Comparison of ENCODE assay signal across 8 mouse cellular contexts in the genomic region with DNA sequence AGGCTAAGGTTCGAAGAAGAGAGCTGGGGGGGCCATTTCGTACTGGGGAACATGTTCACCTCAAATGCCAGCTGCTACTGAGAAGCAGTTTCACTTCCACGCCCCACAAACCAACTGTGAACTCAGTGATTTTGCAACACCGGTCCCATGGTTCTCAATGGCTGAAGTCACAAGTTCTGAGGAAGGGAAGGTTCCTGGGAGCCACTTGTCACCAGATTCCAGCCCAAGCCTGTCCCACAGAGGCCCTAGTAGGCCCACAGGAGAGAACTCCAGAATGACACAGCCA. TPM values are rescaled to one million over a fixed set of nuclear protein-coding genes. Genes with fewer than 3 reads are reported as not detected.
DNase-seq lines count a peak whose midpoint lies in the region; ATAC-seq and TF ChIP-seq lines count a peak whose summit lies in the region.

No protein-coding gene starts in this region.

- H3K4me3 ChIP-seq in C2C12 (ENCODE audit: insufficient read depth, poor library complexity, severe bottlenecking) (peak overlapping the region; percentile 69), myocyte (peak overlapping the region; percentile 66)
- peak overlapping the region; percentile 75 for H3K4me3 ChIP-seq in heart, embryonic 13.5 days
- peak overlapping the region; percentile 68 for H3K4me3 ChIP-seq in liver, adult 2 months (ENCODE audit: insufficient read depth, low read depth, low read length)

- no peak overlapping the region for H3K27ac ChIP-seq in heart, embryonic 13.5 days (replicated peaks)
- peak overlapping the region; percentile 76 for H3K27ac ChIP-seq in liver, adult 2 months (replicated peaks; ENCODE audit: insufficient read depth, low read depth, low read length)

- H3K4me1 ChIP-seq in heart, embryonic 13.5 days: peaks cover 33% of the 10 kb centered on the region
- H3K4me1 ChIP-seq in liver, adult 2 months (ENCODE audit: control insufficient read depth, insufficient read depth, low read length): peaks cover 11% of the 10 kb centered on the region

- H3K27me3 ChIP-seq in C2C12 (ENCODE audit: control insufficient read depth, insufficient read depth, insufficient read length) (no peaks in the 10 kb centered on the region), myocyte (ENCODE audit: control insufficient read depth, insufficient read depth, insufficient read length) (no peaks in the 10 kb centered on the region)
- H3K27me3 ChIP-seq in heart, embryonic 13.5 days (replicated peaks): no peaks in the 10 kb centered on the region
- no peaks in the 10 kb centered on the region for H3K27me3 ChIP-seq in liver, adult 2 months (ENCODE audit: control insufficient read depth, insufficient read depth, low read length)

- no peak for TF ChIP-seq POLR2A in liver, adult 2 months (IDR thresholded peaks at IDR 0.05; ENCODE audit: extremely low read depth, insufficient read depth, low read length)
- TF ChIP-seq POLR2A in myocyte (IDR thresholded peaks at IDR 0.05; ENCODE audit: insufficient read length, low read depth): no peak

- peaks cover 25% of the 10 kb centered on the region for H3K79me2 ChIP-seq in C2C12 (ENCODE audit: control insufficient read depth, insufficient read depth)
- H3K79me2 ChIP-seq in liver, adult 2 months (ENCODE audit: control insufficient read depth, insufficient read depth, low read length): peaks cover 15% of the 10 kb centered on the region
- H3K79me2 ChIP-seq in myocyte (ENCODE audit: control insufficient read depth, insufficient read depth): peaks cover 10% of the 10 kb centered on the region

- no peaks in the 10 kb centered on the region for H3K9me3 ChIP-seq in heart, embryonic 13.5 days

- H3ac ChIP-seq in C2C12 (ENCODE audit: control insufficient read depth, insufficient read length, low read depth) (no peak overlapping the region), myocyte (ENCODE audit: control insufficient read depth, insufficient read length) (peak overlapping the region; percentile 4)

- ATAC-seq in heart, embryonic 13.5 days (ENCODE audit: extremely low read depth, insufficient number of reproducible peaks, low FRiP score, low TSS enrichment): no peak

- peak; percentile 46 for DNase-seq in adrenal gland, adult 2 months
- DNase-seq in adrenal gland, adult 8-10 months: no peak
- DNase-seq in liver, adult 2 months (ENCODE audit: extremely low read depth, low read depth, low spot score): peak; percentile 75
- DNase-seq in cerebellum, postnatal 14 days: no peak
- no peak for DNase-seq in frontal cortex, adult 2 months (ENCODE audit: extremely low spot score in 1 of 2, low spot score in 1 of 2)

- no peak for TF ChIP-seq CTCF in C2C12 (IDR thresholded peaks at IDR 0.05; ENCODE audit: control insufficient read depth, insufficient read depth, insufficient read length)
- TF ChIP-seq CTCF in liver, adult 2 months (IDR thresholded peaks at IDR 0.05; ENCODE audit: low read depth, low read length): no peak

- H3K79me3 ChIP-seq in C2C12 (ENCODE audit: low read depth): peaks cover 5% of the 10 kb centered on the region

- H3K9ac ChIP-seq in heart, embryonic 13.5 days: 0 out of 2 replicates have a peak overlapping the region, but pooled peaks have one; percentile 82
- peak overlapping the region; percentile 81 for H3K9ac ChIP-seq in liver, adult 2 months (ENCODE audit: low read depth, low read length)

- H3K36me3 ChIP-seq in C2C12 (ENCODE audit: control insufficient read depth, insufficient read depth) (peaks cover 7% of the 10 kb centered on the region), myocyte (ENCODE audit: control insufficient read depth, insufficient read depth) (no peaks in the 10 kb centered on the region)
- peaks cover 26% of the 10 kb centered on the region for H3K36me3 ChIP-seq in heart, embryonic 13.5 days
- no peaks in the 10 kb centered on the region for H3K36me3 ChIP-seq in liver, adult 2 months (ENCODE audit: control insufficient read depth, insufficient read depth, low read length)

- 91% methylated on average over 4 of the region's 4 CpGs for WGBS in heart, embryonic 13.5 days
- WGBS in liver, adult 2 months: 27% methylated on average over 4 of the region's 4 CpGs

- H3K4me2 ChIP-seq in heart, embryonic 13.5 days: peak overlapping the region; percentile 88
- H3K4me2 ChIP-seq in myocyte (ENCODE audit: low read depth): peak overlapping the region; percentile 92

TF ChIP-seq in C2C12, 6 proteins besides CTCF, POLR2A, EP300 and RAD21:
- TF ChIP-seq MAX (IDR thresholded peaks at IDR 0.05) (no peak), USF1 (IDR thresholded peaks at IDR 0.05; ENCODE audit: low read depth) (no peak), MYOG (IDR thresholded peaks at IDR 0.05; ENCODE audit: control insufficient read depth, extremely low read depth, insufficient read length) (no peak), FOSL1 (IDR thresholded peaks at IDR 0.05; ENCODE audit: insufficient read depth, low read length, poor library complexity, severe bottlenecking) (no peak), CEBPB (IDR thresholded peaks at IDR 0.05; ENCODE audit: low read depth) (no peak), MYOD1 (IDR thresholded peaks at IDR 0.05; ENCODE audit: control insufficient read depth, insufficient read length, low read depth) (no peak)
TF ChIP-seq in C2C12: peak in this region for 0.

TF ChIP-seq in myocyte, 11 proteins besides CTCF, POLR2A, EP300 and RAD21:
- TF ChIP-seq TCF12 (IDR thresholded peaks at IDR 0.05; ENCODE audit: insufficient read depth, poor library complexity, severe bottlenecking) (no peak), E2F4 (IDR thresholded peaks at IDR 0.05; ENCODE audit: insufficient read depth) (no peak), CEBPB (IDR thresholded peaks at IDR 0.05; ENCODE audit: insufficient read depth, poor library complexity, severe bottlenecking) (no peak), POLR2AphosphoS2 (IDR thresholded peaks at IDR 0.05; ENCODE audit: insufficient read length, low read depth) (no peak), TCF3 (IDR thresholded peaks at IDR 0.05; ENCODE audit: insufficient read length, low read depth) (no peak), SRF (IDR thresholded peaks at IDR 0.05; ENCODE audit: control insufficient read depth, insufficient read length, low read depth) (no peak)

RNA-seq across cellular contexts. Expression of gene Ctsz, which starts 1.2 kb away (rescaled TPM):
- 100 to 1,000 TPM; 189 to 272 TPM for total RNA-seq in adrenal gland, adult 2 months (2021)
- 221 and 303 TPM in 2 replicates for polyA plus RNA-seq in adrenal gland, adult 2 months (2012; rRNA removed)
- 100 to 1,000 TPM; 162 to 226 (median 178) TPM for total RNA-seq in adrenal gland, adult 8-10 months (2022)
- polyA plus RNA-seq in C2C12 (2012; fragmentation: generic; extraction: Trizol) (188 TPM), myocyte (2012; fragmentation: generic; extraction: Trizol) (244 TPM)
- polyA plus RNA-seq in heart, embryonic 13.5 days (2015; fragmentation: Nextera tagmentation; extraction: Ambion mirVana): 118 and 126 TPM in 2 replicates
- total RNA-seq in liver, adult 2 months (2014; rRNA removed): 235 and 279 TPM in 2 replicates
- 308 and 389 TPM in 2 replicates for polyA plus RNA-seq in liver, adult 2 months (2012; rRNA removed)
- polyA plus RNA-seq in frontal cortex, adult 2 months (2012; rRNA removed): 71.3 and 75.2 TPM in 2 replicates

RNA-seq across cellular contexts. Expression of gene Tubb1, which starts 12.9 kb away (rescaled TPM):
- total RNA-seq in adrenal gland, adult 2 months (2021): 1 to 10 TPM in 1 of 2 experiments, under 1 TPM in 1; 0.61 to 1.1 TPM
- 0.28 and 0.66 TPM in 2 replicates for polyA plus RNA-seq in adrenal gland, adult 2 months (2012; rRNA removed)
- total RNA-seq in adrenal gland, adult 8-10 months (2022): 1 to 10 TPM in 1 of 4 experiments, under 1 TPM in 3; 0.28 to 1.1 (median 0.76) TPM
- polyA plus RNA-seq in C2C12 (2012; fragmentation: generic; extraction: Trizol): not detected
- 5.2 and 5.4 TPM in 2 replicates for polyA plus RNA-seq in heart, embryonic 13.5 days (2015; fragmentation: Nextera tagmentation; extraction: Ambion mirVana)
- 0.18 and 0.40 TPM in 2 replicates for total RNA-seq in liver, adult 2 months (2014; rRNA removed)
- polyA plus RNA-seq in liver, adult 2 months (2012; rRNA removed): 0.07 and 0.33 TPM in 2 replicates
- not detected for polyA plus RNA-seq in myocyte (2012; fragmentation: generic; extraction: Trizol)
- polyA plus RNA-seq in frontal cortex, adult 2 months (2012; rRNA removed): 0.25 TPM in 1 of 2 replicates, not detected in the other

RNA-seq across cellular contexts. Expression of gene Nelfcd, which starts 22.0 kb away (rescaled TPM):
- total RNA-seq in adrenal gland, adult 2 months (2021): 10 to 100 TPM; 48.8 to 58.7 TPM
- polyA plus RNA-seq in adrenal gland, adult 2 months (2012; rRNA removed): 74.1 and 81.2 TPM in 2 replicates
- 10 to 100 TPM; 63.0 to 72.5 (median 65.3) TPM for total RNA-seq in adrenal gland, adult 8-10 months (2022)
- polyA plus RNA-seq in C2C12 (2012; fragmentation: generic; extraction: Trizol) (60.0 TPM), myocyte (2012; fragmentation: generic; extraction: Trizol) (47.9 TPM)
- polyA plus RNA-seq in heart, embryonic 13.5 days (2015; fragmentation: Nextera tagmentation; extraction: Ambion mirVana): 78.4 and 82.0 TPM in 2 replicates
- 17.3 and 19.4 TPM in 2 replicates for total RNA-seq in liver, adult 2 months (2014; rRNA removed)
- polyA plus RNA-seq in liver, adult 2 months (2012; rRNA removed): 35.1 and 40.6 TPM in 2 replicates
- polyA plus RNA-seq in frontal cortex, adult 2 months (2012; rRNA removed): 75.5 and 77.1 TPM in 2 replicates

RNA-seq across cellular contexts. Expression of gene Atp5e, which starts 26.3 kb away (rescaled TPM):
- 100 to 1,000 TPM; 289 to 654 TPM for total RNA-seq in adrenal gland, adult 2 months (2021)
- 402 and 484 TPM in 2 replicates for polyA plus RNA-seq in adrenal gland, adult 2 months (2012; rRNA removed)
- total RNA-seq in adrenal gland, adult 8-10 months (2022): 100 to 1,000 TPM; 372 to 569 (median 481) TPM
- polyA plus RNA-seq in C2C12 (2012; fragmentation: generic; extraction: Trizol): 827 TPM
- polyA plus RNA-seq in heart, embryonic 13.5 days (2015; fragmentation: Nextera tagmentation; extraction: Ambion mirVana): 1,102 and 1,120 TPM in 2 replicates
- total RNA-seq in liver, adult 2 months (2014; rRNA removed): 469 and 519 TPM in 2 replicates
- polyA plus RNA-seq in liver, adult 2 months (2012; rRNA removed): 502 and 633 TPM in 2 replicates
- polyA plus RNA-seq in myocyte (2012; fragmentation: generic; extraction: Trizol): 1,160 TPM
- 547 and 598 TPM in 2 replicates for polyA plus RNA-seq in frontal cortex, adult 2 months (2012; rRNA removed)

RNA-seq across cellular contexts. Expression of gene Prelid3b, which starts 35.2 kb away (rescaled TPM):
- 100 to 1,000 TPM; 120 to 137 TPM for total RNA-seq in adrenal gland, adult 2 months (2021)
- polyA plus RNA-seq in adrenal gland, adult 2 months (2012; rRNA removed): 33.9 and 39.0 TPM in 2 replicates
- total RNA-seq in adrenal gland, adult 8-10 months (2022): 100 to 1,000 TPM in 2 of 4 experiments, 10 to 100 TPM in 2; 86.1 to 126 (median 107) TPM
- polyA plus RNA-seq in C2C12 (2012; fragmentation: generic; extraction: Trizol) (90.0 TPM), myocyte (2012; fragmentation: generic; extraction: Trizol) (81.4 TPM)
- polyA plus RNA-seq in heart, embryonic 13.5 days (2015; fragmentation: Nextera tagmentation; extraction: Ambion mirVana): 125 and 140 TPM in 2 replicates
- total RNA-seq in liver, adult 2 months (2014; rRNA removed): 35.4 and 38.6 TPM in 2 replicates
- 24.5 and 30.7 TPM in 2 replicates for polyA plus RNA-seq in liver, adult 2 months (2012; rRNA removed)
- polyA plus RNA-seq in frontal cortex, adult 2 months (2012; rRNA removed): 85.6 and 95.5 TPM in 2 replicates

Comparison
In these comparisons a context has a peak if more than half of its experiments do, and no peak if none do; other contexts are left out.
1. DNase-seq: peak in adrenal gland, adult 2 months (single experiment) and liver, adult 2 months (single experiment); none in adrenal gland, adult 8-10 months (single experiment), cerebellum, postnatal 14 days (0 of 2) and frontal cortex, adult 2 months (0 of 2).
2. Peak in every context shown above with its lines, with median percentiles within 50 percentile points of each other: H3K4me3 ChIP-seq.